In genomic region chr2:167860457-167861177, GRCm38 (mm10) we compare ENCODE assay signal across 8 mouse cellular contexts.
A peak's percentile ranks its signal among the peaks of the same experiment; 100 is the strongest.
DNase-seq lines count a peak whose midpoint lies in the region; ATAC-seq lines count a peak whose summit lies in the region.

No protein-coding gene starts in this region.

- DNase-seq in cerebellum, adult 11 months = peak; percentile 12
- no peak for DNase-seq in embryonic facial prominence, embryonic 10.5 days (ENCODE audit: low spot score)
- no peak for DNase-seq in limb, embryonic 10.5 days (ENCODE audit: low spot score)
- peak; percentile 85 to 89 for DNase-seq in urinary bladder, postnatal 4 days (ENCODE audit: low spot score in 2 of 2)

- ATAC-seq in cerebellum, adult (ENCODE audit: insufficient number of reproducible peaks, low FRiP score, low TSS enrichment) = no peak
- peak; percentile 35; the same call in 1 of the 2 replicates for ATAC-seq in heart, embryonic 13.5 days (ENCODE audit: extremely low read depth, insufficient number of reproducible peaks, low FRiP score, low TSS enrichment)
- peak; percentile 53; the same call in 1 of the 2 replicates for ATAC-seq in kidney, embryonic 15.5 days (replicated peaks; ENCODE audit: low FRiP score)
- ATAC-seq in neural tube, embryonic 14.5 days (ENCODE audit: low read depth) = peak; percentile 66; the same call in 1 of the 2 replicates

- H3K9me3 ChIP-seq in embryonic facial prominence, embryonic 10.5 days = no peaks in the 10 kb centered on the region
- no peaks in the 10 kb centered on the region for H3K9me3 ChIP-seq in heart, embryonic 13.5 days
- no peaks in the 10 kb centered on the region for H3K9me3 ChIP-seq in kidney, embryonic 15.5 days (replicated peaks)
- no peaks in the 10 kb centered on the region for H3K9me3 ChIP-seq in limb, embryonic 10.5 days (replicated peaks)
- no peaks in the 10 kb centered on the region for H3K9me3 ChIP-seq in neural tube, embryonic 14.5 days (ENCODE audit: control insufficient read depth, low read length)

- no peak overlapping the region for H3K4me3 ChIP-seq in embryonic facial prominence, embryonic 10.5 days
- H3K4me3 ChIP-seq in heart, embryonic 13.5 days = no peak overlapping the region
- H3K4me3 ChIP-seq in kidney, embryonic 15.5 days (replicated peaks) = no peak overlapping the region
- no peak overlapping the region for H3K4me3 ChIP-seq in limb, embryonic 10.5 days
- no peak overlapping the region for H3K4me3 ChIP-seq in neural tube, embryonic 14.5 days (ENCODE audit: low read depth, low read length)

- WGBS in embryonic facial prominence, embryonic 10.5 days = 54% methylated on average over 10 of the region's 10 CpGs
- 37% methylated on average over 10 of the region's 10 CpGs for WGBS in heart, embryonic 13.5 days
- 47% methylated on average over 10 of the region's 10 CpGs for WGBS in kidney, embryonic 15.5 days
- 55% methylated on average over 10 of the region's 10 CpGs for WGBS in limb, embryonic 10.5 days
- 39% methylated on average over 10 of the region's 10 CpGs for WGBS in neural tube, embryonic 14.5 days

- 0 out of 2 replicates have a peak, but pooled peaks cover 6% of the 10 kb centered on the region for H3K27me3 ChIP-seq in embryonic facial prominence, embryonic 10.5 days (replicated peaks; ENCODE audit: low read depth, poor library complexity, severe bottlenecking)
- H3K27me3 ChIP-seq in heart, embryonic 13.5 days (replicated peaks) = no peaks in the 10 kb centered on the region
- no peaks in the 10 kb centered on the region for H3K27me3 ChIP-seq in kidney, embryonic 15.5 days
- no peaks in the 10 kb centered on the region for H3K27me3 ChIP-seq in limb, embryonic 10.5 days (ENCODE audit: low read depth, poor library complexity, severe bottlenecking)
- H3K27me3 ChIP-seq in neural tube, embryonic 14.5 days (ENCODE audit: control insufficient read depth, insufficient read depth, low read length) = no peaks in the 10 kb centered on the region

- peak overlapping the region; percentile 7; the same call in 1 of the 2 replicates for H3K4me2 ChIP-seq in heart, embryonic 13.5 days
- no peak overlapping the region for H3K4me2 ChIP-seq in kidney, embryonic 15.5 days
- no peak overlapping the region for H3K4me2 ChIP-seq in neural tube, embryonic 14.5 days (ENCODE audit: low read depth, low read length)

- H3K27ac ChIP-seq in embryonic facial prominence, embryonic 10.5 days (replicated peaks) = peak overlapping the region; percentile 78
- peak overlapping the region; percentile 75 for H3K27ac ChIP-seq in heart, embryonic 13.5 days (replicated peaks)
- H3K27ac ChIP-seq in kidney, embryonic 15.5 days = peak overlapping the region; percentile 43; the same call in 1 of the 2 replicates
- peak overlapping the region; percentile 46 for H3K27ac ChIP-seq in limb, embryonic 10.5 days
- no peak overlapping the region for H3K27ac ChIP-seq in neural tube, embryonic 14.5 days (ENCODE audit: low read depth, low read length)

- H3K9ac ChIP-seq in heart, embryonic 13.5 days = peak overlapping the region; percentile 71
- H3K9ac ChIP-seq in kidney, embryonic 15.5 days = no peak overlapping the region
- H3K9ac ChIP-seq in neural tube, embryonic 14.5 days (replicated peaks; ENCODE audit: low read depth, low read length) = no peak overlapping the region

- no peaks in the 10 kb centered on the region for H3K36me3 ChIP-seq in embryonic facial prominence, embryonic 10.5 days (replicated peaks)
- H3K36me3 ChIP-seq in heart, embryonic 13.5 days = no peaks in the 10 kb centered on the region
- H3K36me3 ChIP-seq in kidney, embryonic 15.5 days = no peaks in the 10 kb centered on the region
- no peaks in the 10 kb centered on the region for H3K36me3 ChIP-seq in limb, embryonic 10.5 days
- H3K36me3 ChIP-seq in neural tube, embryonic 14.5 days (ENCODE audit: control insufficient read depth, insufficient read depth, low read length) = no peaks in the 10 kb centered on the region

- H3K4me1 ChIP-seq in embryonic facial prominence, embryonic 10.5 days = peaks cover 71% of the 10 kb centered on the region
- peaks cover 77% of the 10 kb centered on the region for H3K4me1 ChIP-seq in heart, embryonic 13.5 days
- peaks cover 63% of the 10 kb centered on the region for H3K4me1 ChIP-seq in kidney, embryonic 15.5 days
- H3K4me1 ChIP-seq in limb, embryonic 10.5 days = peaks cover 55% of the 10 kb centered on the region
- 0 out of 2 replicates have a peak, but pooled peaks cover 2% of the 10 kb centered on the region for H3K4me1 ChIP-seq in neural tube, embryonic 14.5 days (ENCODE audit: control insufficient read depth, insufficient read depth, low read length)

Comparison
In these comparisons a context has a peak if more than half of its experiments do, and no peak if none do; other contexts are left out.
1. DNase-seq: peak in cerebellum, adult 11 months (single experiment) and urinary bladder, postnatal 4 days (2 of 2); none in embryonic facial prominence, embryonic 10.5 days (single experiment) and limb, embryonic 10.5 days (single experiment).